Mouse (Mus musculus) forebrain, embryonic 10.5 days (tissue): Measurements from ENCODE around the gene Atoh8. TPM values are rescaled to one million over a fixed set of nuclear protein-coding genes. Genes with fewer than 3 reads are reported as not detected.

Source experiments
- DNase-seq: peaks from one replicate; pipeline ENCODE4 v3.0.0-alpha.2; 2017; ENCODE audit warnings: low spot score; ENCODE audit errors: extremely low spot score
- H3K27ac ChIP-seq: fragments of 300-500 bp; sonication (generic); 2 replicates; pipeline ENCODE4 v1.5.1; 2016; ENCODE audit warnings: mild to moderate bottlenecking
- H3K27me3 ChIP-seq: fragments of 300-500 bp; sonication (generic); 2 replicates; pipeline ENCODE4 v1.6.1; 2016; ENCODE audit warnings: mild to moderate bottlenecking; ENCODE audit not compliant: poor library complexity, severe bottlenecking
- H3K36me3 ChIP-seq: fragments of 300-500 bp; sonication (generic); replicated peaks from 2 replicates; pipeline ENCODE4 v1.6.1; 2016; ENCODE audit warnings: mild to moderate bottlenecking, moderate library complexity
- H3K4me1 ChIP-seq: fragments of 300-500 bp; sonication (generic); 2 replicates; pipeline ENCODE4 v1.6.1; 2016
- H3K4me3 ChIP-seq: fragments of 300-500 bp; sonication (generic); 2 replicates; pipeline ENCODE4 v1.5.1; 2016; ENCODE audit warnings: mild to moderate bottlenecking, moderate library complexity
- H3K9me3 ChIP-seq: fragments of 300-500 bp; sonication (generic); 2 replicates; pipeline ENCODE4 v1.6.1; 2016; ENCODE audit warnings: mild to moderate bottlenecking, moderate library complexity
- whole genome bisulfite sequencing: fragments of 180-500 bp; shearing (Covaris S2); methylation state at CpG from one replicate; pipeline ENCODE4 v1.1.7; 2016; 5-methylcytosine and 5-hydroxymethylcytosine counted together
- polyA plus RNA-seq: library from polyadenylated mRNA; unstranded; fragments of >200 nt; fragmentation: Nextera tagmentation; extraction: Ambion mirVana; gene quantifications from 2 replicates; pipeline ENCODE4 v1.2.1, GENCODE M21; 2016

The Atoh8 gene
- polyA plus RNA-seq, 1 experiment from 2014 or later, result 11.2 TPM

- Histone ChIP-seq H3K27me3 (peaks cover 99% of the 10 kb centered on the region), H3K36me3 (no peaks in the 10 kb centered on the region), H3K4me1 (peaks cover 74% of the 10 kb centered on the region), H3K9me3 (no peaks in the 10 kb centered on the region), H3K27ac (peak overlapping the region; percentile 88), H3K4me3 (peak overlapping the region; percentile 78)
- WGBS, result under 1% methylated on average over 79 of the region's 79 CpGs
- DNase-seq, result peak; percentile 83
Observed at GRCm38 (mm10) chr6:72234372-72235097, 842 bp downstream of the Atoh8 start.

GRCm38 (mm10) chr6:72233950-72234349, 1.4 kb downstream of the Atoh8 start:
- no peak for DNase-seq
- Histone ChIP-seq H3K36me3 (no peaks in the 10 kb centered on the region), H3K4me1 (peaks cover 74% of the 10 kb centered on the region), H3K9me3 (no peaks in the 10 kb centered on the region), H3K27me3 (peaks cover 99% of the 10 kb centered on the region), H3K4me3 (peak overlapping the region; percentile 78), H3K27ac (peak overlapping the region; percentile 88)
- 2% methylated on average over 7 of the region's 13 CpGs for WGBS

- Histone ChIP-seq H3K36me3 (no peaks in the 10 kb centered on the region), H3K27ac (peak overlapping the region; percentile 31; the same call in 1 of the 2 replicates), H3K4me3 (peak overlapping the region; percentile 78), H3K4me1 (peaks cover 72% of the 10 kb centered on the region), H3K27me3 (peaks cover 92% of the 10 kb centered on the region), H3K9me3 (no peaks in the 10 kb centered on the region)
- 56% methylated on average over 5 of the region's 5 CpGs for WGBS
- no peak for DNase-seq
Observed at GRCm38 (mm10) chr6:72232870-72233269, 2.5 kb downstream of the Atoh8 start.

GRCm38 (mm10) chr6:72232411-72232810, 3.0 kb downstream of the Atoh8 start:
- H3K4me1 ChIP-seq, result peaks cover 74% of the 10 kb centered on the region
- H3K27ac ChIP-seq, result 0 out of 2 replicates have a peak overlapping the region, but pooled peaks have one; percentile 31
- WGBS, result 92% methylated on average over 14 of the region's 14 CpGs
- H3K36me3 ChIP-seq, result no peaks in the 10 kb centered on the region
- H3K9me3 ChIP-seq, result no peaks in the 10 kb centered on the region
- no peak for DNase-seq
- peaks cover 87% of the 10 kb centered on the region for H3K27me3 ChIP-seq
- peak overlapping the region; percentile 78; the same call in 1 of the 2 replicates for H3K4me3 ChIP-seq

- H3K27me3 ChIP-seq, result peaks cover 72% of the 10 kb centered on the region
- peak overlapping the region; percentile 5; the same call in 1 of the 2 replicates for H3K4me3 ChIP-seq
- DNase-seq, result no peak
- H3K4me1 ChIP-seq, result peaks cover 64% of the 10 kb centered on the region
- H3K9me3 ChIP-seq, result no peaks in the 10 kb centered on the region
- WGBS, result 48% methylated on average over 5 of the region's 5 CpGs
- H3K36me3 ChIP-seq, result no peaks in the 10 kb centered on the region
- H3K27ac ChIP-seq, result peak overlapping the region; percentile 63
Observed at GRCm38 (mm10) chr6:72230875-72231274, 4.5 kb downstream of the Atoh8 start.

- Histone ChIP-seq H3K4me1 (peaks cover 51% of the 10 kb centered on the region), H3K9me3 (no peaks in the 10 kb centered on the region), H3K27me3 (peaks cover 47% of the 10 kb centered on the region), H3K4me3 (no peak overlapping the region), H3K27ac (no peak overlapping the region), H3K36me3 (no peaks in the 10 kb centered on the region)
- DNase-seq, result no peak
- WGBS, result 88% methylated on average over 9 of the region's 9 CpGs
Observed at GRCm38 (mm10) chr6:72227665-72228265, 7.6 kb downstream of the Atoh8 start.

GRCm38 (mm10) chr6:72227011-72227410, 8.4 kb downstream of the Atoh8 start:
- Histone ChIP-seq H3K27ac (0 out of 2 replicates have a peak overlapping the region, but pooled peaks have one; percentile 1), H3K4me1 (peaks cover 51% of the 10 kb centered on the region), H3K36me3 (no peaks in the 10 kb centered on the region), H3K9me3 (no peaks in the 10 kb centered on the region), H3K4me3 (no peak overlapping the region), H3K27me3 (peaks cover 40% of the 10 kb centered on the region)
- 92% methylated on average over 4 of the region's 4 CpGs for WGBS
- DNase-seq, result no peak

GRCm38 (mm10) chr6:72225686-72226085, 9.7 kb downstream of the Atoh8 start:
- H3K4me1 ChIP-seq, result peaks cover 51% of the 10 kb centered on the region
- H3K27ac ChIP-seq, result no peak overlapping the region
- no peak for DNase-seq
- H3K4me3 ChIP-seq, result no peak overlapping the region
- 94% methylated on average over 3 of the region's 3 CpGs for WGBS
- no peaks in the 10 kb centered on the region for H3K36me3 ChIP-seq
- no peaks in the 10 kb centered on the region for H3K9me3 ChIP-seq
- H3K27me3 ChIP-seq, result peaks cover 38% of the 10 kb centered on the region

GRCm38 (mm10) chr6:72223892-72224291, 11.5 kb downstream of the Atoh8 start:
- H3K27ac ChIP-seq, result peak overlapping the region; percentile 88
- no peaks in the 10 kb centered on the region for H3K9me3 ChIP-seq
- peaks cover 39% of the 10 kb centered on the region for H3K27me3 ChIP-seq
- WGBS, result 72% methylated on average over 6 of the region's 6 CpGs
- 0 out of 2 replicates have a peak, but pooled peaks cover 2% of the 10 kb centered on the region for H3K36me3 ChIP-seq
- H3K4me1 ChIP-seq, result peaks cover 65% of the 10 kb centered on the region
- no peak for DNase-seq
- H3K4me3 ChIP-seq, result no peak overlapping the region

- Histone ChIP-seq H3K9me3 (no peaks in the 10 kb centered on the region), H3K4me3 (peak overlapping the region; percentile 40), H3K36me3 (0 out of 2 replicates have a peak, but pooled peaks cover 2% of the 10 kb centered on the region), H3K27me3 (peaks cover 46% of the 10 kb centered on the region), H3K4me1 (peaks cover 75% of the 10 kb centered on the region), H3K27ac (peak overlapping the region; percentile 88)
- WGBS, result 60% methylated on average over 6 of the region's 6 CpGs
- no peak for DNase-seq
Observed at GRCm38 (mm10) chr6:72222876-72223275, 12.5 kb downstream of the Atoh8 start.

GRCm38 (mm10) chr6:72222271-72222724, 13.1 kb downstream of the Atoh8 start:
- 1% methylated on average over 11 of the region's 11 CpGs for WGBS
- peak; percentile 75 for DNase-seq
- Histone ChIP-seq H3K36me3 (0 out of 2 replicates have a peak, but pooled peaks cover 2% of the 10 kb centered on the region), H3K9me3 (no peaks in the 10 kb centered on the region), H3K27me3 (peaks cover 52% of the 10 kb centered on the region), H3K27ac (peak overlapping the region; percentile 88), H3K4me1 (peaks cover 77% of the 10 kb centered on the region), H3K4me3 (peak overlapping the region; percentile 40)

GRCm38 (mm10) chr6:72221271-72221670, 14.1 kb downstream of the Atoh8 start:
- H3K4me1 ChIP-seq, result peaks cover 85% of the 10 kb centered on the region
- DNase-seq, result no peak
- peak overlapping the region; percentile 40 for H3K4me3 ChIP-seq
- 0 out of 2 replicates have a peak, but pooled peaks cover 2% of the 10 kb centered on the region for H3K36me3 ChIP-seq
- H3K9me3 ChIP-seq, result no peaks in the 10 kb centered on the region
- 36% methylated on average over 6 of the region's 6 CpGs for WGBS
- peak overlapping the region; percentile 88 for H3K27ac ChIP-seq
- H3K27me3 ChIP-seq, result peaks cover 54% of the 10 kb centered on the region

GRCm38 (mm10) chr6:72219549-72219948, 15.8 kb downstream of the Atoh8 start:
- Histone ChIP-seq H3K4me1 (peaks cover 98% of the 10 kb centered on the region), H3K27ac (peak overlapping the region; percentile 65; the same call in 1 of the 2 replicates), H3K4me3 (no peak overlapping the region), H3K36me3 (0 out of 2 replicates have a peak, but pooled peaks cover 2% of the 10 kb centered on the region), H3K27me3 (peaks cover 67% of the 10 kb centered on the region), H3K9me3 (no peaks in the 10 kb centered on the region)
- DNase-seq, result no peak
- WGBS, result 74% methylated on average over 5 of the region's 5 CpGs
